Mouse (Mus musculus) brain, embryonic 14.5 days (tissue): ENCODE measurements at regions not wholly inside any gene's neighbourhood (a gene's known extent, or its start where the extent isn't known, plus 50 kb on each side); places are given as distances from the start of the nearest gene placed in this dataset.

ENCODE experiments used
- CTCF ChIP-seq: fragments of 200-500 bp; IDR thresholded peaks from 2 replicates; pipeline ENCODE4 v1.5.1; 2012; ENCODE audit warnings: inconsistent platforms, mild to moderate bottlenecking, moderate library complexity, borderline replicate concordance; ENCODE audit not compliant: insufficient read depth, insufficient read length; ENCODE audit errors: extremely low read depth
- POLR2A ChIP-seq: fragments of 200-500 bp; IDR thresholded peaks from 2 replicates; pipeline ENCODE4 v1.6.1; 2012; ENCODE audit warnings: mild to moderate bottlenecking, inconsistent platforms, borderline replicate concordance; ENCODE audit not compliant: poor library complexity, insufficient read depth, insufficient read length, severe bottlenecking; ENCODE audit errors: extremely low read depth

DNA sequence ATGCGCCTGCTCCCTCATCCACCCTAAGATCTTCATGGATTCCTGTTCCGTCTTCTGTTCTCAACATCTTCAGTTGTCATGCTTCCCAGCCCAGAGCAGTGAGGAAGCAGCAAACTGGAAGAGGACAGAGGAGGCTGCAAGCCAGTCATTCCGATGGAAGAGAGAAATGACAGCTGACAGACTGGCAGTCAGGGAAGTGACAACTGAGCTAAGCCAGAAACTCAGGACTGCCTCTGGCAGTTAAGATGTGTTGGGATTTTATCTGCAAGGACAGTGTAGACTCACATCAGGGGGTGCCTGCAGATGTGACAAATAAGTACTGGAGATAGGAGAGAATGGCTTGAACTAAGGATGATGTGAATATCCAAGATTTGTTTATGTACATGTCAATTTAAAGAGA is 106.1 kb upstream of the Fam92a start:
- TF ChIP-seq POLR2A (no peak), CTCF (no peak)
